Mouse (Mus musculus): ENCODE results near the gene Prpf38b. TPM values are rescaled to one million over a fixed set of nuclear protein-coding genes. Genes with fewer than 3 reads are reported as not detected.

Prpf38b gene
- 49.9 and 60.6 TPM in 2 replicates for polyA plus RNA-seq (2015; fragmentation: Nextera tagmentation; extraction: Ambion mirVana)

- ATAC-seq (replicated peaks; ENCODE audit: extremely low read depth, insufficient read depth, low FRiP score) = peak; percentile 98
- H3K27me3 ChIP-seq (ENCODE audit: control insufficient read depth, insufficient read depth, low read length) = no peaks in the 10 kb centered on the region
- H3K27ac ChIP-seq (ENCODE audit: low read length) = peak within 1 kb of the TSS; percentile 100
- 0 out of 2 replicates have a peak, but pooled peaks cover 2% of the 10 kb centered on the region for H3K36me3 ChIP-seq (ENCODE audit: control insufficient read depth, insufficient read depth)
- peaks cover 15% of the 10 kb centered on the region for H3K4me1 ChIP-seq (ENCODE audit: control insufficient read depth, insufficient read depth, low read length)
- peak within 1 kb of the TSS; percentile 91 for H3K4me3 ChIP-seq (ENCODE audit: low read length)
- H3K9me3 ChIP-seq (replicated peaks; ENCODE audit: control insufficient read depth, low read length) = no peaks in the 10 kb centered on the region
- 1% methylated on average over 53 of the region's 53 CpGs for WGBS
- peak within 1 kb of the TSS; percentile 92 for H3K9ac ChIP-seq (ENCODE audit: low read length)
- H3K4me2 ChIP-seq (ENCODE audit: low read depth, low read length) = peak within 1 kb of the TSS; percentile 97
Measured at GRCm38 (mm10) chr3:108911548-108912413, at the start of gene Prpf38b. Prpf38b (minus strand) TSS chr3:108911727.

- no peaks in the 10 kb centered on the region for H3K4me1 ChIP-seq (ENCODE audit: control insufficient read depth, insufficient read depth, low read length)
- 41% methylated on average over 7 of the region's 7 CpGs for WGBS
- peak overlapping the region; percentile 13; the same call in 1 of the 2 replicates for H3K4me2 ChIP-seq (ENCODE audit: low read depth, low read length)
- ATAC-seq (replicated peaks; ENCODE audit: extremely low read depth, insufficient read depth, low FRiP score) = no peak
- 0 out of 2 replicates have a peak overlapping the region, but pooled peaks have one; percentile 2 for H3K4me3 ChIP-seq (ENCODE audit: low read length)
- H3K27me3 ChIP-seq (ENCODE audit: control insufficient read depth, insufficient read depth, low read length) = no peaks in the 10 kb centered on the region
- no peaks in the 10 kb centered on the region for H3K9me3 ChIP-seq (replicated peaks; ENCODE audit: control insufficient read depth, low read length)
- 0 out of 2 replicates have a peak, but pooled peaks cover 3% of the 10 kb centered on the region for H3K36me3 ChIP-seq (ENCODE audit: control insufficient read depth, insufficient read depth)
- H3K9ac ChIP-seq (ENCODE audit: low read length) = no peak overlapping the region
- no peak overlapping the region for H3K27ac ChIP-seq (ENCODE audit: low read length)
Measured at GRCm38 (mm10) chr3:108961226-108961625, 49.7 kb upstream of the Prpf38b start.

GRCm38 (mm10) chr3:108959680-108960295, 48.3 kb upstream of the Prpf38b start:
- Histone ChIP-seq H3K27ac (ENCODE audit: low read length) (no peak overlapping the region), H3K9me3 (replicated peaks; ENCODE audit: control insufficient read depth, low read length) (no peaks in the 10 kb centered on the region), H3K4me3 (ENCODE audit: low read length) (no peak overlapping the region), H3K4me2 (ENCODE audit: low read depth, low read length) (no peak overlapping the region), H3K4me1 (ENCODE audit: control insufficient read depth, insufficient read depth, low read length) (no peaks in the 10 kb centered on the region), H3K36me3 (ENCODE audit: control insufficient read depth, insufficient read depth) (0 out of 2 replicates have a peak, but pooled peaks cover 3% of the 10 kb centered on the region), H3K9ac (ENCODE audit: low read length) (no peak overlapping the region), H3K27me3 (ENCODE audit: control insufficient read depth, insufficient read depth, low read length) (no peaks in the 10 kb centered on the region)
- no peak for ATAC-seq (replicated peaks; ENCODE audit: extremely low read depth, insufficient read depth, low FRiP score)
- 70% methylated on average over 13 of the region's 13 CpGs for WGBS

GRCm38 (mm10) chr3:108957976-108958375, 46.4 kb upstream of the Prpf38b start:
- no peaks in the 10 kb centered on the region for H3K9me3 ChIP-seq (replicated peaks; ENCODE audit: control insufficient read depth, low read length)
- no peaks in the 10 kb centered on the region for H3K36me3 ChIP-seq (ENCODE audit: control insufficient read depth, insufficient read depth)
- no peak overlapping the region for H3K4me3 ChIP-seq (ENCODE audit: low read length)
- H3K4me2 ChIP-seq (ENCODE audit: low read depth, low read length) = no peak overlapping the region
- no peaks in the 10 kb centered on the region for H3K27me3 ChIP-seq (ENCODE audit: control insufficient read depth, insufficient read depth, low read length)
- ATAC-seq (replicated peaks; ENCODE audit: extremely low read depth, insufficient read depth, low FRiP score) = no peak
- no peaks in the 10 kb centered on the region for H3K4me1 ChIP-seq (ENCODE audit: control insufficient read depth, insufficient read depth, low read length)
- no peak overlapping the region for H3K9ac ChIP-seq (ENCODE audit: low read length)
- no peak overlapping the region for H3K27ac ChIP-seq (ENCODE audit: low read length)

- no peak overlapping the region for H3K4me2 ChIP-seq (ENCODE audit: low read depth, low read length)
- ATAC-seq (replicated peaks; ENCODE audit: extremely low read depth, insufficient read depth, low FRiP score) = no peak
- no peaks in the 10 kb centered on the region for H3K9me3 ChIP-seq (replicated peaks; ENCODE audit: control insufficient read depth, low read length)
- no peak overlapping the region for H3K4me3 ChIP-seq (ENCODE audit: low read length)
- no peak overlapping the region for H3K27ac ChIP-seq (ENCODE audit: low read length)
- no peak overlapping the region for H3K9ac ChIP-seq (ENCODE audit: low read length)
- H3K36me3 ChIP-seq (ENCODE audit: control insufficient read depth, insufficient read depth) = no peaks in the 10 kb centered on the region
- no peaks in the 10 kb centered on the region for H3K4me1 ChIP-seq (ENCODE audit: control insufficient read depth, insufficient read depth, low read length)
- WGBS = 79% methylated on average over 10 of the region's 10 CpGs
- peaks cover 2% of the 10 kb centered on the region; the same call in 1 of the 2 replicates for H3K27me3 ChIP-seq (ENCODE audit: control insufficient read depth, insufficient read depth, low read length)
Measured at GRCm38 (mm10) chr3:108940996-108941395, 29.5 kb upstream of the Prpf38b start.

GRCm38 (mm10) chr3:108940001-108940633, 28.6 kb upstream of the Prpf38b start, which contains the start of gene Gm9857:
Gm9857 (minus strand) TSS chr3:108940445.
- H3K27ac ChIP-seq (ENCODE audit: low read length) = no peak within 1 kb of the TSS
- WGBS = 41% methylated on average over 48 of the region's 59 CpGs
- H3K4me3 ChIP-seq (ENCODE audit: low read length) = peak within 1 kb of the TSS; percentile 31
- no peaks in the 10 kb centered on the region for H3K9me3 ChIP-seq (replicated peaks; ENCODE audit: control insufficient read depth, low read length)
- ATAC-seq (replicated peaks; ENCODE audit: extremely low read depth, insufficient read depth, low FRiP score) = 0 out of 2 replicates have a peak, but pooled peaks have one; percentile 32
- peaks cover 2% of the 10 kb centered on the region; the same call in 1 of the 2 replicates for H3K27me3 ChIP-seq (ENCODE audit: control insufficient read depth, insufficient read depth, low read length)
- H3K4me2 ChIP-seq (ENCODE audit: low read depth, low read length) = peak within 1 kb of the TSS; percentile 59
- no peaks in the 10 kb centered on the region for H3K4me1 ChIP-seq (ENCODE audit: control insufficient read depth, insufficient read depth, low read length)
- H3K9ac ChIP-seq (ENCODE audit: low read length) = no peak within 1 kb of the TSS
- no peaks in the 10 kb centered on the region for H3K36me3 ChIP-seq (ENCODE audit: control insufficient read depth, insufficient read depth)

- Histone ChIP-seq H3K4me2 (ENCODE audit: low read depth, low read length) (peak within 1 kb of the TSS; percentile 59), H3K27me3 (ENCODE audit: control insufficient read depth, insufficient read depth, low read length) (peaks cover 2% of the 10 kb centered on the region; the same call in 1 of the 2 replicates), H3K27ac (ENCODE audit: low read length) (no peak within 1 kb of the TSS), H3K9ac (ENCODE audit: low read length) (no peak within 1 kb of the TSS), H3K36me3 (ENCODE audit: control insufficient read depth, insufficient read depth) (no peaks in the 10 kb centered on the region), H3K9me3 (replicated peaks; ENCODE audit: control insufficient read depth, low read length) (no peaks in the 10 kb centered on the region), H3K4me1 (ENCODE audit: control insufficient read depth, insufficient read depth, low read length) (no peaks in the 10 kb centered on the region), H3K4me3 (ENCODE audit: low read length) (peak within 1 kb of the TSS; percentile 31)
- no peak for ATAC-seq (replicated peaks; ENCODE audit: extremely low read depth, insufficient read depth, low FRiP score)
- WGBS = 89% methylated on average over 5 of the region's 5 CpGs
Measured at GRCm38 (mm10) chr3:108939573-108939972, 28.0 kb upstream of the Prpf38b start, which contains the start of gene Henmt1. Henmt1 (plus strand) TSS chr3:108939873.

- H3K36me3 ChIP-seq (ENCODE audit: control insufficient read depth, insufficient read depth) = no peaks in the 10 kb centered on the region
- H3K9ac ChIP-seq (ENCODE audit: low read length) = no peak overlapping the region
- no peak overlapping the region for H3K4me3 ChIP-seq (ENCODE audit: low read length)
- WGBS = 91% methylated on average over 5 of the region's 5 CpGs
- H3K4me1 ChIP-seq (ENCODE audit: control insufficient read depth, insufficient read depth, low read length) = no peaks in the 10 kb centered on the region
- no peak overlapping the region for H3K27ac ChIP-seq (ENCODE audit: low read length)
- H3K4me2 ChIP-seq (ENCODE audit: low read depth, low read length) = no peak overlapping the region
- H3K9me3 ChIP-seq (replicated peaks; ENCODE audit: control insufficient read depth, low read length) = no peaks in the 10 kb centered on the region
- ATAC-seq (replicated peaks; ENCODE audit: extremely low read depth, insufficient read depth, low FRiP score) = no peak
- H3K27me3 ChIP-seq (ENCODE audit: control insufficient read depth, insufficient read depth, low read length) = peaks cover 2% of the 10 kb centered on the region; the same call in 1 of the 2 replicates
Measured at GRCm38 (mm10) chr3:108938691-108939090, 27.2 kb upstream of the Prpf38b start.

All from heart, embryonic 16.5 days (tissue).